Mouse (Mus musculus) spleen, embryonic (tissue): ENCODE results near the gene Magel2.

ENCODE experiments used
- CTCF ChIA-PET: fragments of 350-600 bp; sonication (Branson Sonifier 250); formaldehyde crosslinking; loops from one replicate; lab custom pipeline; 2022; lab: Charles Lee

Magel2 gene

DNA sequence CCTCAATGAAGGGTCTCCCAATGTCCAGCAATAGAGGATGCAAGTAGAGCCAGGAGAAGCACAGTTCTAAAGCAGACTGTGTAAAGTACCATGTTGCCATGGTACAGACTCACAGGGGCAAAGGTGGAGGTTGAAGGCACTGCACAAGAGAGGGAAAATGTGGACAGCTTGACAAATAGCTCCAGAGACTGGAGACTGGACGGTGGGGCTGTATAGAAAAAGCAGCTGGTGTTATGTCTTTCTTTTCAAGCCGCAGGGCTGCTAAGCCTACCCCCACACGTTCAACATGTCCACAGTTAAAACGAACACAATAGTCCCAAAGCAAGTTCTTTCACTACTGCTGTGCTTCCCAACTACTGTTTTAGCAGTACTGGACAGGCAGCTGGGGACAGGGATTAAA lies 46.4 kb downstream of the Magel2 start:
- CTCF ChIA-PET = no interaction called here

DNA sequence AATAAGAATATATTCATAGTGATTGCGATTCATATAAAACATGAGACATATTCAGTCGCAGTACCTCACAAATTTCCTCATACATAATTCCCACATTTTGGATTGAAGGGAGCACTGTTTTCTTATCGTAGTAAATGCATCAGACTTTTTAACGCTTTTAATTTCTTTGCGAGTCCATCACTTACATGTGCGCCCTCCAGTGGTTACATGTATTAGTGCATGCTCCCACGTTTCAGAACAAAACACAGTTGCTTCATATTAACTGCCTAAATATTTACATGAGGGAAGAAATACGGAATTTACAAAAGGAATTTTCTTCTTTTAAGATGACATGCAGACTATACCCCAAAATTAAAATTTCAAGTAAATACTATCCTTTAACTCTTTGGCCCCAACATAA lies 51.5 kb downstream of the Magel2 start:
- CTCF ChIA-PET = no interaction called here
